Mouse (Mus musculus) liver, embryonic 15.5 days (tissue): ENCODE measurements at regions not wholly inside any gene's neighbourhood (a gene's known extent, or its start where the extent isn't known, plus 50 kb on each side); places are given as distances from the start of the nearest gene placed in this dataset.

Source experiments
- ATAC-seq: fragments of 200-750 bp; cut with Nextera tagmentation; 2 replicates; pipeline ENCODE4 v1.8.0; 2017; ENCODE audit warnings: moderate number of reproducible peaks, mild to moderate bottlenecking, moderate library complexity; ENCODE audit not compliant: insufficient read depth
- H3K27ac ChIP-seq: fragments of 300-500 bp; sonication (generic); replicated peaks from 2 replicates; pipeline ENCODE4 v1.5.1; 2015; ENCODE audit warnings: mild to moderate bottlenecking, inconsistent platforms
- H3K27me3 ChIP-seq: fragments of 300-500 bp; sonication (generic); 2 replicates; pipeline ENCODE4 v1.6.1; 2015; ENCODE audit warnings: mild to moderate bottlenecking, inconsistent platforms
- H3K36me3 ChIP-seq: fragments of 300-500 bp; sonication (generic); replicated peaks from 2 replicates; pipeline ENCODE4 v1.6.1; 2015; ENCODE audit warnings: moderate library complexity, mild to moderate bottlenecking, inconsistent platforms
- H3K4me1 ChIP-seq: fragments of 300-500 bp; sonication (generic); replicated peaks from 2 replicates; pipeline ENCODE4 v1.6.1; 2015; ENCODE audit warnings: inconsistent platforms
- H3K4me2 ChIP-seq: fragments of 300-500 bp; sonication (generic); 2 replicates; pipeline ENCODE4 v1.6.1; 2015; ENCODE audit warnings: moderate library complexity, mild to moderate bottlenecking, inconsistent platforms
- H3K4me3 ChIP-seq: fragments of 300-500 bp; sonication (generic); replicated peaks from 2 replicates; pipeline ENCODE4 v1.5.1; 2015; ENCODE audit warnings: mild to moderate bottlenecking, inconsistent platforms
- H3K9ac ChIP-seq: fragments of 300-500 bp; sonication (generic); 2 replicates; pipeline ENCODE4 v1.6.1; 2015; ENCODE audit warnings: moderate library complexity, mild to moderate bottlenecking, inconsistent platforms
- H3K9me3 ChIP-seq: fragments of 300-500 bp; sonication (generic); replicated peaks from 2 replicates; pipeline ENCODE4 v1.6.1; 2016; ENCODE audit warnings: inconsistent platforms
- WGBS: fragments of 180-500 bp; shearing (Covaris S2); methylation state at CpG from one replicate; pipeline ENCODE4 v1.1.7; 2015; ENCODE audit warnings: mixed read lengths; ENCODE audit not compliant: insufficient replicate concordance; 5-methylcytosine and 5-hydroxymethylcytosine counted together

DNA sequence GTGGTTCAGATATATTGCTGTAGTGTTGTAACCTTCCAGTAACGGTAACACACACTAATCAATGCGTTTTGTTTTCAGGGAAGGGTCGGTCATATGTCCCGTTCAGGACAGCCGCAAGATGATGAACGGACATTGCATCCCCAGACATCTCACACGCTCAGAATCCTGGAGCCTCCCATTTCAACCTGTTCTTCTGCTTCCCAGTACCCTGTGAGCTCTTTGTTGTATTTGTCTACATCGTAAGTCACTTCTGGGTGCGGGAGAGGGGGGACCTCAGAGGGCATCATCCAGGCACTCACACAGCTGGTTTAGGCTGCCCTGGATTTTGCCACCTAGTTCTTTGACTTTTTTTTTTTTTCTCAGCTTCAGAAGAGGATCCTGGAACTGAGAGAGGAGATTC is 117.9 kb upstream of the Rtl1 start:
- 82% methylated on average over 9 of the region's 9 CpGs for WGBS

DNA sequence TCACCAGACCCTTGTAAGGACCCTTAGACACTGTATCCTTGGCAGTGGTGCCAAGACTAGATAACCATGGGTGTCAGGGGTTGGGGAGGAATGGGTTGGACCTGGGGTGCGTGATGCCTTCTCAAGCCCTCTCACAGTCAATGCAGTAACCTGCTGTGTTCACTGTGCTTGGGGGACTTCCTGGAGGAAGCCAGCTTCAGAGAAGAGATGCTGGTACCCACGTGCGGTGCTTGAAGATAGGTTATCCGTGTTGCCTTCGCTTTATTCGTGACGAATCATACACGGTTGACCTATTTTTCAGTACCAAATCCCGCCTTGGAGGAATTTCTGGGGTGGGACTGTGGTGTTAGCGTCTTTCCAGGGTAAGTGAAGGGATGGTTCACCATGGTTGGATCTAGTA is 138.1 kb upstream of the Rtl1 start:
- 0 out of 2 replicates have a peak, but pooled peaks cover 4% of the 10 kb centered on the region for H3K36me3 ChIP-seq

More for the DNA sequence above, 117.9 kb upstream of the Rtl1 start:
- H3K9me3 ChIP-seq, result no peaks in the 10 kb centered on the region
- no peaks in the 10 kb centered on the region for H3K4me1 ChIP-seq
- H3K27me3 ChIP-seq, result no peaks in the 10 kb centered on the region
- H3K4me3 ChIP-seq, result no peak overlapping the region
- H3K4me2 ChIP-seq, result no peak overlapping the region
- no peak overlapping the region for H3K27ac ChIP-seq
- H3K36me3 ChIP-seq, result peaks cover 4% of the 10 kb centered on the region; the same call in 1 of the 2 replicates
- no peak for ATAC-seq
- H3K9ac ChIP-seq, result no peak overlapping the region

DNA sequence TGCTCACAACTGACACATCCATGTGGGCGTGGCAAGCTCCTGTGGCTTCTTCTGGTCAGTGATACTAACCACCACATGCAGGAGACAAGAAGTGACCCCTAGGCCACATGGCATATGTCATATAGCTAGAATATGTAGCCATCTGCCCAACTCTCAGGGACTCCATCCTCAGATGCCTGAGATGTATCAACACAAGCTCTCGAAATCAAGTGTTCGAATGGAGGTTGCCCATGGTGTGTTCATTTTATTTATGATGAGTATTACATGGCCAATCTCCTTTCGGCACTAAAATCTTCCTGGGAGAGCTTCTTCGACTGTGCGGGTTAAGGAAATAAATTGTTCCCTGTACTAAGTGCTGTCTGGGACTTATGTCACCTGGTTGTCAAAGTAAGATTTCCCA is 138.8 kb upstream of the Rtl1 start:
- H3K4me1 ChIP-seq, result no peaks in the 10 kb centered on the region
- no peak for ATAC-seq
- no peak overlapping the region for H3K27ac ChIP-seq
- 69% methylated on average over 6 of the region's 6 CpGs for WGBS
- 0 out of 2 replicates have a peak, but pooled peaks cover under 1% of the 10 kb centered on the region for H3K36me3 ChIP-seq
- no peak overlapping the region for H3K4me3 ChIP-seq
- no peaks in the 10 kb centered on the region for H3K27me3 ChIP-seq
- no peak overlapping the region for H3K4me2 ChIP-seq
- H3K9me3 ChIP-seq, result no peaks in the 10 kb centered on the region
- H3K9ac ChIP-seq, result no peak overlapping the region

More for the DNA sequence above, 138.1 kb upstream of the Rtl1 start:
- Histone ChIP-seq H3K27me3 (no peaks in the 10 kb centered on the region), H3K4me2 (no peak overlapping the region), H3K4me3 (no peak overlapping the region), H3K9ac (no peak overlapping the region), H3K9me3 (no peaks in the 10 kb centered on the region), H3K4me1 (no peaks in the 10 kb centered on the region), H3K27ac (no peak overlapping the region)
- WGBS, result 69% methylated on average over 10 of the region's 10 CpGs
- no peak for ATAC-seq

- no peaks in the 10 kb centered on the region for H3K9me3 ChIP-seq
- no peak for ATAC-seq
- H3K4me2 ChIP-seq, result no peak overlapping the region
- no peak overlapping the region for H3K4me3 ChIP-seq
- H3K4me1 ChIP-seq, result no peaks in the 10 kb centered on the region
- no peaks in the 10 kb centered on the region for H3K36me3 ChIP-seq
- no peak overlapping the region for H3K27ac ChIP-seq
- H3K9ac ChIP-seq, result no peak overlapping the region
- H3K27me3 ChIP-seq, result no peaks in the 10 kb centered on the region
- WGBS, result 73% methylated on average over 11 of the region's 11 CpGs
Observed at GRCm38 (mm10) chr12:109742486-109742885, 142.4 kb upstream of the Rtl1 start.

- Histone ChIP-seq H3K36me3 (no peaks in the 10 kb centered on the region), H3K4me1 (no peaks in the 10 kb centered on the region), H3K9me3 (no peaks in the 10 kb centered on the region), H3K4me3 (no peak overlapping the region), H3K27me3 (no peaks in the 10 kb centered on the region), H3K9ac (no peak overlapping the region), H3K27ac (no peak overlapping the region), H3K4me2 (no peak overlapping the region)
- 71% methylated on average over 24 of the region's 24 CpGs for WGBS
- ATAC-seq, result no peak
Observed at GRCm38 (mm10) chr12:109743036-109743650, 143.0 kb upstream of the Rtl1 start.

- H3K4me1 ChIP-seq, result no peaks in the 10 kb centered on the region
- H3K27ac ChIP-seq, result no peak overlapping the region
- no peaks in the 10 kb centered on the region for H3K9me3 ChIP-seq
- no peak overlapping the region for H3K4me3 ChIP-seq
- WGBS, result 62% methylated on average over 4 of the region's 4 CpGs
- no peak for ATAC-seq
- no peaks in the 10 kb centered on the region for H3K27me3 ChIP-seq
- H3K36me3 ChIP-seq, result no peaks in the 10 kb centered on the region
- H3K4me2 ChIP-seq, result no peak overlapping the region
- H3K9ac ChIP-seq, result no peak overlapping the region
Observed at GRCm38 (mm10) chr12:109744186-109744585, 144.1 kb upstream of the Rtl1 start.

DNA sequence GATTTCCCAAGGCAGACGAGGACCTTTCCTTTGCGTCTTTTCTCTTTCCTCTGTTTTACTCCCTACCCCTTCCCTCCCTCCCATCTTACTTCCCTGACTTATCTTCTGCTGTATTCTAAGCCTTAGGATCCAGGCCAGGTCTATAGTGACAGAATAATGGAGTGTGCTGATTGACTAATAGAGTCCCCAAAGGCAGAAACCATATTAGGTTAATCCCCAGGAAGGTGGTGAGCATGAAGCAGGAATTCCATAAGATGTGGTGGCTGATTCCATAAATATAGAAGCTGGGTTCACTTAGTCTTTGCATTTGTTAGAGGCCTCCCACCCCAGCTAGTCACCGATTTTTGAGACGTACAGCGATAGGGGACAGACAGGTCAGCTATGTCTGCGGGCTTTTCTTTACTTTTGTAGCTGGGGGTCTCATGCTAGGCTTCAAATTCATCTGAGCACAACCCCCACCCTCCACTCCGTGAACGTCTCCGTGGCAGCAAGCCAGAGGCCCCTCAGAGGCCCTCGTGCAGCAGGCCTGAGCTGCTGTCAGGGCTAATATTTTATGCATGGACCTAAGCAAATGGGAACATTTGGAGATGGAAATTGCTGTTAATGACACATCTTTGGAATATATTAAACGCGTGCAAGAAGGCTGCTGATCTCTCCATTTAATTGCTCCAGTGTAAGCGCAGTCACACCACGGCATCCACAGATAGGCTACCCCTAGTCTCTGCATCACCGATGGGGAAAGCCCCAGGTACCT is 145.8 kb upstream of the Rtl1 start:
- H3K27me3 ChIP-seq, result no peaks in the 10 kb centered on the region
- no peak overlapping the region for H3K9ac ChIP-seq
- no peak for ATAC-seq
- no peak overlapping the region for H3K4me3 ChIP-seq
- no peaks in the 10 kb centered on the region for H3K36me3 ChIP-seq
- H3K27ac ChIP-seq, result no peak overlapping the region
- 62% methylated on average over 15 of the region's 15 CpGs for WGBS
- H3K4me2 ChIP-seq, result no peak overlapping the region
- H3K4me1 ChIP-seq, result no peaks in the 10 kb centered on the region
- no peaks in the 10 kb centered on the region for H3K9me3 ChIP-seq

DNA sequence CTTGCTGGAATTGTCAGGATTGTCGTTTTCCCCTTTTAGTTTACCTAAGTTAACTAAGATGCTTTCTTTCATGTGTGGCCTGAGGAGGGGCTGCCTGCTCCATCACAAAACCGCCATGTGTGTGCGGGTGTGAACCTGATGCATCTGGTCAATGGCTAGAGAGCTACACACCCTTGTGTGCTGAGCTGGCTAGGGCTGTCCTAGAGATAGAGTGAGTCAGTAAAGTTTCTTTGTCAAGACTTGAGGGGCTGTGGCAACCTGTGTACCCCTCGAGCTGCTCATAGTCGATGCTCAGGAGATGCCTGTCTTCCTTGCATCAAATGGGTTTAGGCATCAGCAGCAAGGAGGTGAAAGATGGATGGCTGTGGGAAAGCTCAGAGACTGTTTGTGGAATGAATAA is 147.1 kb upstream of the Rtl1 start:
- WGBS, result 50% methylated on average over 5 of the region's 5 CpGs
- no peaks in the 10 kb centered on the region for H3K27me3 ChIP-seq
- no peaks in the 10 kb centered on the region for H3K4me1 ChIP-seq
- no peak for ATAC-seq
- H3K27ac ChIP-seq, result no peak overlapping the region
- H3K4me2 ChIP-seq, result no peak overlapping the region
- H3K36me3 ChIP-seq, result no peaks in the 10 kb centered on the region
- H3K4me3 ChIP-seq, result no peak overlapping the region
- no peaks in the 10 kb centered on the region for H3K9me3 ChIP-seq
- H3K9ac ChIP-seq, result no peak overlapping the region

GRCm38 (mm10) chr12:109747776-109748175 is 147.6 kb upstream of the Rtl1 start:
- no peaks in the 10 kb centered on the region for H3K36me3 ChIP-seq
- H3K27ac ChIP-seq, result no peak overlapping the region
- no peaks in the 10 kb centered on the region for H3K4me1 ChIP-seq
- ATAC-seq, result no peak
- H3K27me3 ChIP-seq, result no peaks in the 10 kb centered on the region
- no peak overlapping the region for H3K9ac ChIP-seq
- no peak overlapping the region for H3K4me2 ChIP-seq
- no peaks in the 10 kb centered on the region for H3K9me3 ChIP-seq
- 55% methylated on average over 13 of the region's 13 CpGs for WGBS
- no peak overlapping the region for H3K4me3 ChIP-seq

- Histone ChIP-seq H3K9me3 (no peaks in the 10 kb centered on the region), H3K4me3 (no peak overlapping the region), H3K27me3 (no peaks in the 10 kb centered on the region), H3K4me2 (no peak overlapping the region), H3K36me3 (no peaks in the 10 kb centered on the region), H3K4me1 (no peaks in the 10 kb centered on the region), H3K9ac (no peak overlapping the region), H3K27ac (no peak overlapping the region)
- 61% methylated on average over 12 of the region's 12 CpGs for WGBS
- ATAC-seq, result no peak
Observed at GRCm38 (mm10) chr12:109748326-109749059, 148.4 kb upstream of the Rtl1 start.

DNA sequence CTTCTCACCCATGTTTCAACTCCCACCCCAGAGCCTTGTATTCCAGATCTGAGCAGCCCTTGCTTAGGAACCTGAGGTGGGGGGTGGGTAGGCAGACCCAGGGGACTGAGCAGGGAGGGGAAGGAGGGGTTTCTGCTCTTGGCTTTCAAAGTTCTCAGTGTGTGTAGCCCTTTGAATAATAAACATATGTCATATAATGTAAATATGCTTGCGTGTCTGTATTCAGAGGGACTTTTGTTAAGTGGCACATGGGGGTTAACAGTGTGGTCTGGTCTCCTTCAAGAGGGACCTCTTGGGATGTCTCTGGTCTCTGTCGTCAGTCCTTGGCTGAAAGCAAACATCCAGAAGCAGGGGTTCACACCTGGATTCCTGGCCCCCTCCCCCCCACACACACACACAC is 149.1 kb upstream of the Rtl1 start:
- ATAC-seq, result peak; percentile 10; the same call in 1 of the 2 replicates
- Histone ChIP-seq H3K27me3 (no peaks in the 10 kb centered on the region), H3K36me3 (no peaks in the 10 kb centered on the region), H3K4me2 (no peak overlapping the region), H3K4me3 (no peak overlapping the region), H3K9me3 (no peaks in the 10 kb centered on the region), H3K27ac (no peak overlapping the region), H3K4me1 (no peaks in the 10 kb centered on the region), H3K9ac (no peak overlapping the region)
- 50% methylated on average over 2 of the region's 2 CpGs for WGBS
